Comparison of ENCODE assay signal across 12 mouse cellular contexts in the genomic region with DNA sequence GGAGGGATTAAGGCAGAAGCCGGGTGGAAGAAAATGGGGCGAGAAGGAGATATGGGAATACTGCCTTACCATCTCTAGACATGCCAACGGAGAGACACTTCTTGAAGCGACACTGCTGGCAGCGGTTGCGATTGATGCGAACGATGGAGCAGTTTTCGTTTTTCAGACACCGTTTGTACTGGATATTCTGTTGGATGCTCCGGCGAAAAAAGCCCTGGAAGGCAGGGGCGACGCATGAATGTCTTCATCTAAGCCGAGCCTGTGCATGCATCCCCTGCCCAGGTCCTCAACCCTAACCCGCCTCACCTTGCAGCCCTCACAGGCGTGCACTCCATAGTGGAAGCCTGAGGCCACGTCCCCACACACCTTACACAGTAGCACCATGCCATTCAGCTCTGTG. TPM values are rescaled to one million over a fixed set of nuclear protein-coding genes. Genes with fewer than 3 reads are reported as not detected.
DNase-seq lines count a peak whose midpoint lies in the region; ATAC-seq and TF ChIP-seq lines count a peak whose summit lies in the region.
"Had no signal": no experiment of that assay in that cellular context is flagged by ENCODE, and none has a peak within 500 bp of the region (broad histone marks: within the 10 kb centered on the region; RNA-seq: fewer than 3 reads in every experiment).

No protein-coding gene starts in this region.

- H3K36me3 ChIP-seq in forebrain, embryonic 15.5 days = peaks cover 29% of the 10 kb centered on the region
- H3K36me3 ChIP-seq in forebrain, embryonic 10.5 days (replicated peaks) = peaks cover 36% of the 10 kb centered on the region
- H3K36me3 ChIP-seq in midbrain, embryonic 16.5 days (ENCODE audit: control insufficient read depth, insufficient read depth, low read length) = peaks cover 19% of the 10 kb centered on the region
- H3K36me3 ChIP-seq in midbrain, embryonic 10.5 days = peaks cover 23% of the 10 kb centered on the region
- H3K36me3 ChIP-seq in liver, postnatal 0 days (replicated peaks; ENCODE audit: insufficient read depth, low read length) = peaks cover 18% of the 10 kb centered on the region

- TF ChIP-seq CTCF in liver, postnatal 0 days (IDR thresholded peaks at IDR 0.05; ENCODE audit: low read depth) = no peak

- H3K9me3 ChIP-seq in forebrain, embryonic 15.5 days = no peaks in the 10 kb centered on the region
- no peaks in the 10 kb centered on the region for H3K9me3 ChIP-seq in forebrain, embryonic 10.5 days
- H3K9me3 ChIP-seq in midbrain, embryonic 16.5 days (replicated peaks; ENCODE audit: control insufficient read depth, low read length, poor library complexity, severe bottlenecking) = no peaks in the 10 kb centered on the region
- H3K9me3 ChIP-seq in midbrain, embryonic 10.5 days (replicated peaks) = no peaks in the 10 kb centered on the region
- no peaks in the 10 kb centered on the region for H3K9me3 ChIP-seq in liver, postnatal 0 days (ENCODE audit: low read length)
- H3K9me3 ChIP-seq: kidney, embryonic 15.5 days had no signal

- WGBS in forebrain, embryonic 15.5 days = 91% methylated on average over 18 of the region's 18 CpGs
- 93% methylated on average over 18 of the region's 18 CpGs for WGBS in forebrain, embryonic 10.5 days
- 90% methylated on average over 18 of the region's 18 CpGs for whole genome bisulfite sequencing in midbrain, embryonic 16.5 days
- 93% methylated on average over 18 of the region's 18 CpGs for WGBS in midbrain, embryonic 10.5 days
- WGBS in liver, postnatal 0 days (ENCODE audit: insufficient replicate concordance) = 88% methylated on average over 18 of the region's 18 CpGs

- DNase-seq in forebrain, embryonic 10.5 days (ENCODE audit: extremely low spot score, low spot score) = no peak
- DNase-seq in kidney, adult 11 months = peak; percentile 30
- DNase-seq in kidney, postnatal 10 days = no peak
- DNase-seq in midbrain, embryonic 10.5 days (ENCODE audit: low spot score) = no peak
- peak; percentile 13 for DNase-seq in liver, postnatal 0 days
- no peak for DNase-seq in left cerebral cortex, adult 8-10 months (ENCODE audit: low spot score in 2 of 2)
- DNase-seq: adrenal gland, adult 8-10 months; left cerebral cortex, postnatal 4 days had no signal

- no peak overlapping the region for H3K4me3 ChIP-seq in forebrain, embryonic 15.5 days
- no peak overlapping the region for H3K4me3 ChIP-seq in forebrain, embryonic 10.5 days
- H3K4me3 ChIP-seq in midbrain, embryonic 16.5 days (ENCODE audit: low read depth, low read length) = no peak overlapping the region
- H3K4me3 ChIP-seq in midbrain, embryonic 10.5 days = no peak overlapping the region
- H3K4me3 ChIP-seq in liver, postnatal 0 days (ENCODE audit: low read depth, low read length) = no peak overlapping the region
- H3K4me3 ChIP-seq: kidney, embryonic 15.5 days had no signal

- peaks cover 78% of the 10 kb centered on the region for H3K4me1 ChIP-seq in forebrain, embryonic 15.5 days
- H3K4me1 ChIP-seq in forebrain, embryonic 10.5 days = peaks cover 69% of the 10 kb centered on the region
- H3K4me1 ChIP-seq in midbrain, embryonic 16.5 days (ENCODE audit: control insufficient read depth, insufficient read depth, low read length) = peaks cover 55% of the 10 kb centered on the region
- H3K4me1 ChIP-seq in midbrain, embryonic 10.5 days = peaks cover 76% of the 10 kb centered on the region
- peaks cover 77% of the 10 kb centered on the region for H3K4me1 ChIP-seq in liver, postnatal 0 days (ENCODE audit: insufficient read depth)

- H3K27ac ChIP-seq in forebrain, embryonic 15.5 days (replicated peaks) = peak overlapping the region; percentile 41
- no peak overlapping the region for H3K27ac ChIP-seq in forebrain, embryonic 10.5 days
- H3K27ac ChIP-seq in midbrain, embryonic 16.5 days (ENCODE audit: low read length) = 0 out of 2 replicates have a peak overlapping the region, but pooled peaks have one; percentile 29
- no peak overlapping the region for H3K27ac ChIP-seq in midbrain, embryonic 10.5 days (replicated peaks)
- 0 out of 2 replicates have a peak overlapping the region, but pooled peaks have one; percentile 2 for H3K27ac ChIP-seq in liver, postnatal 0 days (ENCODE audit: low read depth)
- H3K27ac ChIP-seq: kidney, embryonic 15.5 days had no signal

- no peak overlapping the region for H3K9ac ChIP-seq in forebrain, embryonic 15.5 days (replicated peaks)
- H3K9ac ChIP-seq in midbrain, embryonic 16.5 days (ENCODE audit: low read depth, low read length) = no peak overlapping the region
- H3K9ac ChIP-seq in liver, postnatal 0 days (replicated peaks) = no peak overlapping the region
- H3K9ac ChIP-seq: kidney, embryonic 15.5 days had no signal

- ATAC-seq in forebrain, embryonic 15.5 days (replicated peaks) = no peak
- ATAC-seq in midbrain, embryonic 16.5 days = no peak
- ATAC-seq in liver, postnatal 0 days = no peak
- ATAC-seq: inflammation-experienced regulatory T-cells, adult 6 months had no signal

- no peak for TF ChIP-seq EP300 in liver, postnatal 0 days (IDR thresholded peaks at IDR 0.05; ENCODE audit: low read depth)

- no peak overlapping the region for H3K4me2 ChIP-seq in forebrain, embryonic 15.5 days (replicated peaks)
- H3K4me2 ChIP-seq in midbrain, embryonic 16.5 days (ENCODE audit: low read length) = no peak overlapping the region
- no peak overlapping the region for H3K4me2 ChIP-seq in liver, postnatal 0 days (ENCODE audit: low read depth, low read length)
- H3K4me2 ChIP-seq: kidney, embryonic 15.5 days had no signal

- H3K27me3 ChIP-seq in forebrain, embryonic 15.5 days = no peaks in the 10 kb centered on the region
- 0 out of 2 replicates have a peak, but pooled peaks cover 3% of the 10 kb centered on the region for H3K27me3 ChIP-seq in forebrain, embryonic 10.5 days (ENCODE audit: poor library complexity, severe bottlenecking)
- H3K27me3 ChIP-seq in midbrain, embryonic 16.5 days (ENCODE audit: control insufficient read depth, insufficient read depth, low read depth, low read length) = no peaks in the 10 kb centered on the region
- peaks cover 8% of the 10 kb centered on the region; the same call in 1 of the 2 replicates for H3K27me3 ChIP-seq in midbrain, embryonic 10.5 days (ENCODE audit: low read depth, poor library complexity, severe bottlenecking)
- H3K27me3 ChIP-seq in liver, postnatal 0 days (ENCODE audit: insufficient read depth, low read length) = no peaks in the 10 kb centered on the region
- H3K27me3 ChIP-seq: kidney, embryonic 15.5 days had no signal

RNA-seq across cellular contexts. Expression of a gene that starts 4.0 kb away (rescaled TPM):
- 3.6 TPM in 2 replicates for polyA plus RNA-seq in forebrain, embryonic 15.5 days (2015; fragmentation: Nextera tagmentation; extraction: Ambion mirVana)
- polyA plus RNA-seq in forebrain, embryonic 10.5 days (2016; fragmentation: Nextera tagmentation; extraction: Ambion mirVana) = 1.5 TPM in 2 replicates
- 3.5 and 5.2 TPM in 2 replicates for polyA plus RNA-seq in midbrain, embryonic 16.5 days (2015; fragmentation: Nextera tagmentation; extraction: Ambion mirVana)
- 1.4 TPM in 2 replicates for polyA plus RNA-seq in midbrain, embryonic 10.5 days (2016; fragmentation: Nextera tagmentation; extraction: Ambion mirVana)
- polyA plus RNA-seq in liver, postnatal 0 days (2015; fragmentation: Nextera tagmentation; extraction: Ambion mirVana) = 2.0 and 4.2 TPM in 2 replicates
- 100 to 1,000 TPM; 137 to 177 (median 145) TPM for total RNA-seq in left cerebral cortex, adult 8-10 months (2022)

RNA-seq across cellular contexts. Expression of a gene that starts 24.2 kb away (rescaled TPM):
- 30.2 and 31.7 TPM in 2 replicates for polyA plus RNA-seq in forebrain, embryonic 15.5 days (2015; fragmentation: Nextera tagmentation; extraction: Ambion mirVana)
- 22.9 and 24.1 TPM in 2 replicates for polyA plus RNA-seq in forebrain, embryonic 10.5 days (2016; fragmentation: Nextera tagmentation; extraction: Ambion mirVana)
- polyA plus RNA-seq in midbrain, embryonic 16.5 days (2015; fragmentation: Nextera tagmentation; extraction: Ambion mirVana) = 29.2 and 33.2 TPM in 2 replicates
- polyA plus RNA-seq in midbrain, embryonic 10.5 days (2016; fragmentation: Nextera tagmentation; extraction: Ambion mirVana) = 22.9 and 24.3 TPM in 2 replicates
- polyA plus RNA-seq in liver, postnatal 0 days (2015; fragmentation: Nextera tagmentation; extraction: Ambion mirVana) = 5.4 and 6.5 TPM in 2 replicates
- total RNA-seq in left cerebral cortex, adult 8-10 months (2022) = 100 to 1,000 TPM; 167 to 198 (median 186) TPM

RNA-seq across cellular contexts. Expression of a gene that starts 30.7 kb away (rescaled TPM):
- polyA plus RNA-seq in forebrain, embryonic 15.5 days (2015; fragmentation: Nextera tagmentation; extraction: Ambion mirVana) = 164 and 166 TPM in 2 replicates
- polyA plus RNA-seq in forebrain, embryonic 10.5 days (2016; fragmentation: Nextera tagmentation; extraction: Ambion mirVana) = 9.5 and 10.9 TPM in 2 replicates
- 139 and 149 TPM in 2 replicates for polyA plus RNA-seq in midbrain, embryonic 16.5 days (2015; fragmentation: Nextera tagmentation; extraction: Ambion mirVana)
- polyA plus RNA-seq in midbrain, embryonic 10.5 days (2016; fragmentation: Nextera tagmentation; extraction: Ambion mirVana) = 9.5 and 15.6 TPM in 2 replicates
- polyA plus RNA-seq in liver, postnatal 0 days (2015; fragmentation: Nextera tagmentation; extraction: Ambion mirVana) = 5.1 and 6.1 TPM in 2 replicates
- 100 to 1,000 TPM; 713 to 794 (median 760) TPM for total RNA-seq in left cerebral cortex, adult 8-10 months (2022)

RNA-seq across cellular contexts. Expression of a gene that starts 33.6 kb away (rescaled TPM):
- polyA plus RNA-seq in forebrain, embryonic 15.5 days (2015; fragmentation: Nextera tagmentation; extraction: Ambion mirVana) = 53.5 and 53.9 TPM in 2 replicates
- polyA plus RNA-seq in forebrain, embryonic 10.5 days (2016; fragmentation: Nextera tagmentation; extraction: Ambion mirVana) = 45.7 and 49.7 TPM in 2 replicates
- 47.0 and 51.7 TPM in 2 replicates for polyA plus RNA-seq in midbrain, embryonic 16.5 days (2015; fragmentation: Nextera tagmentation; extraction: Ambion mirVana)
- 49.0 and 55.7 TPM in 2 replicates for polyA plus RNA-seq in midbrain, embryonic 10.5 days (2016; fragmentation: Nextera tagmentation; extraction: Ambion mirVana)
- polyA plus RNA-seq in liver, postnatal 0 days (2015; fragmentation: Nextera tagmentation; extraction: Ambion mirVana) = 6.7 and 7.0 TPM in 2 replicates
- total RNA-seq in left cerebral cortex, adult 8-10 months (2022) = 10 to 100 TPM; 53.6 to 57.8 (median 54.1) TPM

RNA-seq across cellular contexts. Expression of a gene that starts 41.9 kb away (rescaled TPM):
- 85.1 and 93.6 TPM in 2 replicates for polyA plus RNA-seq in forebrain, embryonic 15.5 days (2015; fragmentation: Nextera tagmentation; extraction: Ambion mirVana)
- 69.7 and 77.3 TPM in 2 replicates for polyA plus RNA-seq in forebrain, embryonic 10.5 days (2016; fragmentation: Nextera tagmentation; extraction: Ambion mirVana)
- polyA plus RNA-seq in midbrain, embryonic 16.5 days (2015; fragmentation: Nextera tagmentation; extraction: Ambion mirVana) = 75.1 and 77.5 TPM in 2 replicates
- 74.1 and 82.2 TPM in 2 replicates for polyA plus RNA-seq in midbrain, embryonic 10.5 days (2016; fragmentation: Nextera tagmentation; extraction: Ambion mirVana)
- 10.5 and 10.9 TPM in 2 replicates for polyA plus RNA-seq in liver, postnatal 0 days (2015; fragmentation: Nextera tagmentation; extraction: Ambion mirVana)
- 100 to 1,000 TPM; 109 to 128 (median 117) TPM for total RNA-seq in left cerebral cortex, adult 8-10 months (2022)

Comparison
In these comparisons a context has a peak if more than half of its experiments do, and no peak if none do; other contexts are left out.
1. H3K27ac ChIP-seq: peak in forebrain, embryonic 15.5 days (single experiment), midbrain, embryonic 16.5 days (single experiment) and liver, postnatal 0 days (single experiment); none in forebrain, embryonic 10.5 days (single experiment) and midbrain, embryonic 10.5 days (single experiment).
2. DNase-seq: peak in kidney, adult 11 months (single experiment) and liver, postnatal 0 days (single experiment); none in forebrain, embryonic 10.5 days (single experiment), kidney, postnatal 10 days (single experiment), midbrain, embryonic 10.5 days (single experiment) and left cerebral cortex, adult 8-10 months (0 of 2).